ENCODE assay signal across 10 mouse cellular contexts in the genomic region with DNA sequence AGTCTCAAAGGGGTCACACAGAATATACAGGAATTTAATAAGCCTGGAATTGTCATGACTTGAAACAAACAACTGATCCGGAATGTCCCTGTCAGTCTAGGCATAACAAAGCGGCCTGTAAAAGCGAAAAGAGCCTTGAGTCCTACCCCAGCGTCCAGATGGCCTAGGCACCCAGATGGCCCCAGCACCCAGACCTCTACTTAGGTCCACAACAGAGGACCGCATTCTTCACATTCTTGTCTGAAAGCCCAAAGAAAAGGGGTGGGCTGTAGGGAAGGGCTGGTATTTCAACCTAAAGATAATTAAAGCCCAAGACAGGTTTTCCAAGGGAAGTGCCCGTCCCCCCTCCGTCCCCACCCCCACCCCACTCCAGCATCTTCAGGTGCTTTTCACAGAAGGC. TPM values are rescaled to one million over a fixed set of nuclear protein-coding genes. Genes with fewer than 3 reads are reported as not detected.
DNase-seq lines count a peak whose midpoint lies in the region; ATAC-seq and TF ChIP-seq lines count a peak whose summit lies in the region.
"Had no signal": no experiment of that assay in that cellular context is flagged by ENCODE, and none has a peak within 500 bp of the region (broad histone marks: within the 10 kb centered on the region; RNA-seq: fewer than 3 reads in every experiment).

No protein-coding gene starts in this region.

- peak overlapping the region; percentile 56 for H3K9ac ChIP-seq in heart, embryonic 14.5 days (ENCODE audit: low read length)
- H3K9ac ChIP-seq in lung, embryonic 16.5 days (ENCODE audit: low read length), result peak overlapping the region; percentile 21; the same call in 1 of the 2 replicates

- 15% methylated on average over 7 of the region's 7 CpGs for WGBS in heart, embryonic 14.5 days
- 22% methylated on average over 7 of the region's 7 CpGs for WGBS in lung, embryonic 16.5 days
- WGBS in small intestine, adult 2 months, result 60% methylated on average over 7 of the region's 7 CpGs

- H3K27me3 ChIP-seq in heart, embryonic 14.5 days (ENCODE audit: control insufficient read depth, insufficient read depth, low read length), result no peaks in the 10 kb centered on the region
- H3K27me3 ChIP-seq in lung, embryonic 16.5 days (ENCODE audit: control insufficient read depth, insufficient read depth, low read depth, low read length), result no peaks in the 10 kb centered on the region
- H3K27me3 ChIP-seq in small intestine, adult 2 months (ENCODE audit: control insufficient read depth, insufficient read depth, low read length), result no peaks in the 10 kb centered on the region

- no peak overlapping the region for H3K4me3 ChIP-seq in heart, embryonic 14.5 days (ENCODE audit: control insufficient read depth in 1 of 2, insufficient read depth in 1 of 2, low read depth in 1 of 2, low read length in 2 of 2)
- H3K4me3 ChIP-seq in lung, embryonic 16.5 days (ENCODE audit: low read length), result no peak overlapping the region
- no peak overlapping the region for H3K4me3 ChIP-seq in small intestine, adult 2 months (ENCODE audit: low read depth, low read length)

- H3K36me3 ChIP-seq in heart, embryonic 14.5 days (ENCODE audit: control insufficient read depth, insufficient read depth, low read length), result peaks cover 30% of the 10 kb centered on the region
- no peaks in the 10 kb centered on the region for H3K36me3 ChIP-seq in lung, embryonic 16.5 days (ENCODE audit: control insufficient read depth, insufficient read depth, low read length)
- H3K36me3 ChIP-seq in small intestine, adult 2 months (ENCODE audit: control insufficient read depth, insufficient read depth, low read length), result peaks cover 13% of the 10 kb centered on the region

- peak overlapping the region; percentile 7 to 58; a peak in 3 of 4 replicates for H3K27ac ChIP-seq in heart, embryonic 14.5 days (replicated peaks in 1 of 2; ENCODE audit: control insufficient read depth in 1 of 2, insufficient read depth in 1 of 2, low read depth in 2 of 2, low read length in 2 of 2)
- peak overlapping the region; percentile 91 for H3K27ac ChIP-seq in lung, embryonic 16.5 days (ENCODE audit: low read length)
- H3K27ac ChIP-seq in small intestine, adult 2 months (ENCODE audit: insufficient read depth, low read depth, low read length), result 0 out of 2 replicates have a peak overlapping the region, but pooled peaks have one; percentile 5

- H3K4me2 ChIP-seq in heart, embryonic 14.5 days (ENCODE audit: low read length), result 0 out of 2 replicates have a peak overlapping the region, but pooled peaks have one; percentile 5
- H3K4me2 ChIP-seq in lung, embryonic 16.5 days (ENCODE audit: low read depth, low read length), result peak overlapping the region; percentile 13; the same call in 1 of the 2 replicates

- H3K9me3 ChIP-seq in heart, embryonic 14.5 days (ENCODE audit: control insufficient read depth, low read length), result no peaks in the 10 kb centered on the region
- no peaks in the 10 kb centered on the region for H3K9me3 ChIP-seq in lung, embryonic 16.5 days (ENCODE audit: control insufficient read depth, low read length)

- TF ChIP-seq CTCF in small intestine, adult 2 months (IDR thresholded peaks at IDR 0.05; ENCODE audit: extremely low read depth, insufficient read length, insufficient replicate concordance, low read depth, low read length), result no peak

- no peak for DNase-seq in heart, postnatal 4 days
- DNase-seq in lung, postnatal 36 days, result no peak
- DNase-seq in embryo, embryonic 9.5 days (ENCODE audit: extremely low spot score), result peak; percentile 52
- no peak for DNase-seq in right cerebral cortex, adult 2 months (ENCODE audit: low spot score in 2 of 2)
- no peak for DNase-seq in spleen, adult 18-20 months
- DNase-seq: adrenal gland, postnatal 36 days; right cerebral cortex, postnatal 4 days had no signal

- H3K4me1 ChIP-seq in heart, embryonic 14.5 days (ENCODE audit: control insufficient read depth in 2 of 2, insufficient read depth in 2 of 2, low read length in 2 of 2), result peaks cover 45 to 75% of the 10 kb centered on the region in 2 experiments
- peaks cover 86% of the 10 kb centered on the region for H3K4me1 ChIP-seq in lung, embryonic 16.5 days (replicated peaks; ENCODE audit: control insufficient read depth, insufficient read depth, low read length)
- peaks cover 69% of the 10 kb centered on the region for H3K4me1 ChIP-seq in small intestine, adult 2 months (ENCODE audit: control insufficient read depth, insufficient read depth, insufficient read length, low read length)

- no peak for TF ChIP-seq POLR2A in small intestine, adult 2 months (IDR thresholded peaks at IDR 0.05; ENCODE audit: low read depth, low read length)

- ATAC-seq in heart, embryonic 14.5 days (ENCODE audit: insufficient number of reproducible peaks, insufficient read depth, low FRiP score, low read depth), result no peak
- ATAC-seq in lung, embryonic 16.5 days (ENCODE audit: low read depth), result peak; percentile 31; the same call in 1 of the 2 replicates

RNA-seq across cellular contexts. Expression of a gene that starts 14.6 kb away (rescaled TPM):
- 31.0 and 32.8 TPM in 2 replicates for polyA plus RNA-seq in heart, embryonic 14.5 days (2014; fragmentation: Nextera tagmentation; extraction: Ambion mirVana)
- total RNA-seq in heart, postnatal 4 days (2021), result 100 to 1,000 TPM; 219 to 228 TPM
- 71.7 and 77.6 TPM in 2 replicates for polyA plus RNA-seq in lung, embryonic 16.5 days (2015; fragmentation: Nextera tagmentation; extraction: Ambion mirVana)
- 44.8 and 89.4 TPM in 2 replicates for polyA plus RNA-seq in small intestine, adult 2 months (2012; rRNA removed)

Comparison
In these comparisons a context has a peak if more than half of its experiments do, and no peak if none do; other contexts are left out.
1. H3K27ac ChIP-seq: peak in every context shown above with its lines; median percentile 91 in lung, embryonic 16.5 days; 32 in heart, embryonic 14.5 days; 5 in small intestine, adult 2 months.